Mouse (Mus musculus) limb, embryonic 10.5 days (tissue): ENCODE data around the gene Gm3415. TPM values are rescaled to one million over a fixed set of nuclear protein-coding genes. Genes with fewer than 3 reads are reported as not detected.
"Not testable (repeated sequence)": the region's sequence is repeated elsewhere in the genome, so short reads cannot be mapped to it uniquely, and the experiment has no call there.

Experiments
- DNase-seq: peaks from one replicate; pipeline ENCODE4 v3.0.0-alpha.2; 2017; ENCODE audit warnings: low spot score
- H3K27ac ChIP-seq: fragments of 300-500 bp; sonication (generic); 2 replicates; pipeline ENCODE4 v1.5.1; 2016; ENCODE audit warnings: mild to moderate bottlenecking
- H3K27me3 ChIP-seq: fragments of 300-500 bp; sonication (generic); 2 replicates; pipeline ENCODE4 v1.6.1; 2016; ENCODE audit warnings: low read depth, mild to moderate bottlenecking; ENCODE audit not compliant: poor library complexity, severe bottlenecking
- H3K36me3 ChIP-seq: fragments of 300-500 bp; sonication (generic); 2 replicates; pipeline ENCODE4 v1.6.1; 2016; ENCODE audit warnings: mild to moderate bottlenecking, moderate library complexity
- H3K4me1 ChIP-seq: fragments of 300-500 bp; sonication (generic); 2 replicates; pipeline ENCODE4 v1.6.1; 2016
- H3K4me3 ChIP-seq: fragments of 300-500 bp; sonication (generic); 2 replicates; pipeline ENCODE4 v1.5.1; 2016; ENCODE audit warnings: mild to moderate bottlenecking, moderate library complexity
- H3K9me3 ChIP-seq: fragments of 300-500 bp; sonication (generic); replicated peaks from 2 replicates; pipeline ENCODE4 v1.6.1; 2016; ENCODE audit warnings: mild to moderate bottlenecking
- WGBS: fragments of 180-500 bp; shearing (Covaris S2); methylation state at CpG from one replicate; pipeline ENCODE4 v1.1.7; 2016; 5-methylcytosine and 5-hydroxymethylcytosine counted together
- polyA plus RNA-seq: library from polyadenylated mRNA; unstranded; fragments of >200 nt; fragmentation: Nextera tagmentation; extraction: Ambion mirVana; gene quantifications from 2 replicates; pipeline ENCODE4 v1.2.1, GENCODE M21; 2016

Gm3415 gene
- polyA plus RNA-seq: not detected in 2 replicates

- not testable (repeated sequence) for DNase-seq, H3K4me3 ChIP-seq, H3K4me1 ChIP-seq, H3K36me3 ChIP-seq, H3K9me3 ChIP-seq, H3K27me3 ChIP-seq, H3K27ac ChIP-seq
- WGBS: no CpG with 5 or more reads among the region's 3 CpGs
Measured at GRCm38 (mm10) chr5:146555836-146556235, at the start of gene Gm3415. Gm3415 (plus strand) TSS chr5:146556136.

- DNase-seq, H3K27me3 ChIP-seq, H3K4me3 ChIP-seq, H3K9me3 ChIP-seq, H3K27ac ChIP-seq, H3K36me3 ChIP-seq, H3K4me1 ChIP-seq: not testable (repeated sequence)
- WGBS: 90% methylated on average over 2 of the region's 5 CpGs
Measured at GRCm38 (mm10) chr5:146513823-146514222, 42.1 kb upstream of the Gm3415 start, which contains the start of gene Gm3402. Gm3402 (plus strand) TSS chr5:146514123.

DNA sequence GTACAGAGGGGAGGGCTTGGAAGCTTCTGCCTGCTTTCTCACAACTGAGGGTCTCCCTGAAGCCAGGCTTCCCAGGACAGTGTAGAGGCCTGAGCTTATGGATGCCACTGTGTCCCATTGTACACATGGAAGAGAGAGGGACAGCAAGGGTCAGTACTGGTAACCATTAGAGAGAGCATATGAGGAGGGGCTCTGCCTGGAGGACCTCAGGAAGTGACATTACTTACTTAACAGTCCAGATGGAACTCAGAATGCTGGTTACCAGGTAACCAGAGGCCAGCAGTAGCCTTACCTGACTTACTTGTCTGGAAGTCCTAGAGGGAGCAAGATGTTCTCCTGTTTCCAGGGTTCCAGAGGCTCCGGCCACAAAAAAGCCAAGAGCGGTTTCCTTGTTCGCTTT lies 30.4 kb upstream of the Gm3415 start, which contains the start of gene Gm3404:
Gene Gm3404 (plus strand): TSS at position 301 of the 400 bp plus-strand sequence.
- not testable (repeated sequence) for H3K9me3 ChIP-seq, H3K4me3 ChIP-seq, H3K27ac ChIP-seq, H3K27me3 ChIP-seq, DNase-seq, H3K36me3 ChIP-seq, H3K4me1 ChIP-seq
- WGBS: 93% methylated on average over 3 of the region's 3 CpGs

- H3K4me1 ChIP-seq, H3K27me3 ChIP-seq, H3K36me3 ChIP-seq, H3K27ac ChIP-seq, H3K9me3 ChIP-seq, H3K4me3 ChIP-seq, DNase-seq: not testable (repeated sequence)
- WGBS: 87% methylated on average over 3 of the region's 3 CpGs
Measured at GRCm38 (mm10) chr5:146537347-146537746, 18.6 kb upstream of the Gm3415 start, which contains the start of gene Gm3409. Gm3409 (plus strand) TSS chr5:146537647.

DNA sequence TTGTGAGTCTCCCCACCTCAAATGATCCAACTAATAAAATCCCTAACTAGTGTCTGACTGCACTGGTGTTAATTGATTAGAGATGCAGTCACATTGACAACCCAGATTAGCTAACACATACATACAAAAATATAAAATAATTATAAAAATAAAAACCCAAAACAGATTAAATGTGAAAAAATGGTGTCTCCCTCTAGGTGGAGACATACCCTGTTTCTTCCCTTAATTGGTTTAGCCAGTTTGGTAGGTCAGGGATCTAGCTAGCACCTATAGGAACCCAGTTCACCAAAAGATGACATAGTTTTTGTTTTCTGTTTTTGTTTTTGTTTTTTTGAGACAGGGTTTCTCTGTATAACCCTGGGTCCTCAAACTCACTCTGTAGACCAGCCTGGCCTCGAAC lies 8.3 kb downstream of the Gm3415 start:
- WGBS: 89% methylated on average over 1 of the region's 1 CpGs
- no peak overlapping the region for H3K4me3 ChIP-seq
- no peak for DNase-seq
- H3K36me3 ChIP-seq: no peaks in the 10 kb centered on the region
- H3K9me3 ChIP-seq: no peaks in the 10 kb centered on the region
- H3K4me1 ChIP-seq: no peaks in the 10 kb centered on the region
- H3K27me3 ChIP-seq: no peaks in the 10 kb centered on the region
- H3K27ac ChIP-seq: no peak overlapping the region

GRCm38 (mm10) chr5:146567054-146567453 lies 11.1 kb downstream of the Gm3415 start:
- no peak overlapping the region for H3K4me3 ChIP-seq
- no peaks in the 10 kb centered on the region for H3K4me1 ChIP-seq
- WGBS: 66% methylated on average over 4 of the region's 4 CpGs
- peak; percentile 61 for DNase-seq
- H3K36me3 ChIP-seq: no peaks in the 10 kb centered on the region
- no peaks in the 10 kb centered on the region for H3K27me3 ChIP-seq
- H3K9me3 ChIP-seq: no peaks in the 10 kb centered on the region
- no peak overlapping the region for H3K27ac ChIP-seq

DNA sequence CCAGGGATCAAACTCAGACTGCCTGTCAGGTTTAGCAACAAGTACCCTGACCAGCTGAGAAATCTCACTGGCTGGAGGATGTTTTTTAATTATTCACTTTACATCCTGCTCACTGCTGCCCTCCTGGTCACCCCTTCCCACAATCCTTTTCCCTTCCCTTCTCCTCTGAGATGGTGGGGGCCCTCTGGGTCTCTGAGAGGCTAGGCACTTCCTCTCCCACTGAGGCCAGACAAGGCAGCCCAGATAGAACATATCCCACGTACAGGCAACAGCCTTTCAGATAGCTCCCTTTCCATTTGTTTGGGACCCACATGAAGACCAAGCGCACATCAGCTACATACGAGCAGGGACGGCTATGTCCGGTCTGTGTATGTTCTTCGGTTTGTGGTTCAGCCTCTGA lies 14.2 kb downstream of the Gm3415 start:
- not testable (repeated sequence) for H3K27me3 ChIP-seq, H3K4me1 ChIP-seq, H3K4me3 ChIP-seq, H3K36me3 ChIP-seq, H3K9me3 ChIP-seq, H3K27ac ChIP-seq, DNase-seq
- WGBS: 83% methylated on average over 6 of the region's 6 CpGs

DNA sequence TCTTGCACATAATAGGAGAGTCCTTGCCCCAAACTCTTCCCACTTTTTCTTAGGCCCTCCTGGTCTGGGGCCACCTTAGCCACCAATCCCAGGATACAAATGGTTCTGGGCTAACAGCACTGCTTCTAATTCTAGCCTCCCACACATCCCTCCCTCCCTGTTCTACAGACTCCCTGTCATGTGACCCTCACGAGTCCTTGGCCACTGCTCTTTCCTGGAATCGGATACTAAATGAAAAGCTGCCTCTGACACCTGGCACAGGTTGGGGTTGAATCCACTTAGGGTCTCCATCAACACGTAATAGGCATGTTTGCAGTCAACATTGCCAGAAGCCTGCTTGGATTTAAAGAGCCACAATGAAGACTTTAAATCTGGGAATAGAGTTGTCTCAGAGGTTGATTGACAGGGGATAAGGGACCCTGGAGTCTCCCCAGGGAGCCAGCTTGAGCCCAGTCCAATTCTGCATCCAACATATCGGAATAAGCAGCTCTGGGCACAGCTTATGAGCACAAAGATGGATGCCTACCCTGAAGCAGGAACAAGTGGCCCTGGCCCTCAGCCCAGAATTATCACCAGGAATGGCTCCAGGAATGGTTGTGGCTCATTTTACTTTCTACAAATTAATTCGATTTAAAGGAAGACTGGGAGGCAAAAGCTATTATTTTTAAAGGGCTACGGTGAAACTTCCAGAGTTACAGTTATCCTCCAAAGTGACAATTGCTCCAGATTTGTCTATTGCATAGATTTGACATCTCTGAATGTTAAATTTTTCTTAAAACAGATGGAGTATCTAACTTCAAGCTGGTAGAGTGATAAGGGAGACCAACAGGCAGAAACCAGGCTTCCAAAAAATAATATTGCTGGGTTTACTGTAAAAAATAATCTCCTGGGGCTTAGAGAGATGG lies 16.1 kb downstream of the Gm3415 start:
- WGBS: 76% methylated on average over 6 of the region's 6 CpGs
- H3K27me3 ChIP-seq: not testable (repeated sequence)

DNA sequence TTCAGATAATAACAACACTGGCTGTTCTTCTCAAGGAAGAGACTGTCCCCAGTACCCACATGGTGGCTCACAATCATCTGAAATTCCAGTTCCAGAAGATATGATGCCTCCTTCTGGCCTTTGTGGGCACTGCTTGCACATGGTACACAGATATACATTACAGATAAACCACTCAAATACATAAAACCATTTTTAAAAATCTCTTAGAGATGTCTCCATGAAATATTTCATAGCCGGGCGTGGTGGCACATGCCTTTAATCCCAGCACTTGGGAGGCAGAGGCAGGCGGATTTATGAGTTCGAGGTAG lies 16.8 kb downstream of the Gm3415 start:
- not testable (repeated sequence) for H3K9me3 ChIP-seq, H3K4me1 ChIP-seq, H3K27ac ChIP-seq, DNase-seq, H3K36me3 ChIP-seq, H3K27me3 ChIP-seq, H3K4me3 ChIP-seq
- 92% methylated on average over 4 of the region's 4 CpGs for WGBS

More for the DNA sequence above, 16.1 kb downstream of the Gm3415 start:
- not testable (repeated sequence) for H3K9me3 ChIP-seq, H3K4me1 ChIP-seq, H3K36me3 ChIP-seq, H3K27ac ChIP-seq, DNase-seq, H3K4me3 ChIP-seq

GRCm38 (mm10) chr5:146576668-146577067 lies 20.7 kb downstream of the Gm3415 start:
- Histone ChIP-seq H3K4me1 (no peaks in the 10 kb centered on the region), H3K9me3 (no peaks in the 10 kb centered on the region), H3K36me3 (no peaks in the 10 kb centered on the region), H3K27me3 (no peaks in the 10 kb centered on the region), H3K27ac (no peak overlapping the region), H3K4me3 (no peak overlapping the region)
- no peak for DNase-seq
- WGBS: 85% methylated on average over 3 of the region's 3 CpGs

- Histone ChIP-seq H3K4me3 (peak overlapping the region; percentile 70), H3K36me3 (no peaks in the 10 kb centered on the region), H3K9me3 (no peaks in the 10 kb centered on the region), H3K27me3 (peaks cover 43% of the 10 kb centered on the region), H3K27ac (no peak overlapping the region), H3K4me1 (peaks cover 23% of the 10 kb centered on the region)
- 15% methylated on average over 10 of the region's 10 CpGs for WGBS
- DNase-seq: no peak
Measured at GRCm38 (mm10) chr5:146584156-146584477, 28.2 kb downstream of the Gm3415 start.

DNA sequence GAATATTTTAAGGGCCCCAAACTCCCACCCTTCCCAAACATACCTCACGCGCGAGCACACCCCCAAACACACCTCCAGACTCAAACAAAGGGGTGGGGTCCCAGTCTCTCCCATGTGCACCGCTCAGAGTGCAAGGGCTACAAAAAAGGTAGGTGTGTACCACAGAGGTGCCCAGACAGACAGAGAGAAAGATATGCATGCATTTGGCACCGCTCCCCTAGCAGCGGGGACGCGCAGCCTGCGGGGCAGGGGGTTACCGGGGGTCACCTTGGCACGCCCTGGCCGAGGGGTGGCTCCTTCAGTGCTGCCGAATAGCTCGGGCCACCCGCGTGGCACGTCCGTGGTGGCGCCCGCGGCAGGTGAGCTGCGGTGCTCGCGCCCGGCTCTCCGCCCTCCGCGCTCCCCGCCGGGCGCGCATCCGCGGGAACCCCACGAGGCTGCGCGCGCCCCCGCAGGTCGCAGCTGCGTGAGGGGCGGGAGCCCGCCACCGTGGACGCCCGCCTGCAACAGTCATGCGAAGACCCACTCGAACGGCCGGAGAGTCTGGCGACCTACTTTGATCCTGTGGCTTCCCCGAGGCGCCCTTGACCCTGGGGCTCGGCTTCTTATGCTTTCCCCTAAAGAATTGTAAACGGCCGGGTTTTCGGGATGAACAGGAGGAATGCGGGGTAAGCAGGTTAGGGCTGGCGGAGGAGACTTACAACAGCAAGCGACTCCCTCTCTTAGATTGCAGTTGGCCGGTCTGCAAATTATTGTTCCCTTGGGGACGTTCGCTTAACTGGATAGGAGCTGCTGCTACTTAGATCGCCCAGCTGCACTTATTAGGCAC lies 28.8 kb downstream of the Gm3415 start, which contains the start of gene Gpr12:
Gene Gpr12 (minus strand): TSS at position 762 of the 829 bp plus-strand sequence.
- peak; percentile 58 for DNase-seq
- H3K4me1 ChIP-seq: peaks cover 23% of the 10 kb centered on the region
- H3K4me3 ChIP-seq: peak within 1 kb of the TSS; percentile 70
- peaks cover 43% of the 10 kb centered on the region for H3K27me3 ChIP-seq
- under 1% methylated on average over 58 of the region's 64 CpGs for WGBS
- no peaks in the 10 kb centered on the region for H3K9me3 ChIP-seq
- H3K27ac ChIP-seq: peak within 1 kb of the TSS; percentile 76
- H3K36me3 ChIP-seq: no peaks in the 10 kb centered on the region

DNA sequence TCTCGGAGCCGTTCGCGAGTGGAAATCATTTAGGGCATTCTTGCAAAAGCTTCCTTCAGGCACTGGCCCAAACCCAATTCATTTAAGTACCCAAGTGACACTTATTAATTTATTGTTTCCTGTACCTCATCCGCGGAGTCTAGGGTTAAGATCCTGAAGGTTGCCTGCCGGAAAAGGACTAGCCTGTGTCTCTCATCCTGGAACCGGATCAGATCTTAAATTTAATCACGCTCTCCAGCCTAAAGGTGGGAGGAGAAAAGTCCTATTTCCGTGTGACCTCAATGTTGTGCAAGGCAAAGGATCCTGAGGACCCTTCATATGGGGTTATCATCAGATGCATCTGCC lies 29.3 kb downstream of the Gm3415 start:
- Histone ChIP-seq H3K9me3 (no peaks in the 10 kb centered on the region), H3K27me3 (peaks cover 43% of the 10 kb centered on the region), H3K4me1 (peaks cover 23% of the 10 kb centered on the region), H3K27ac (no peak overlapping the region), H3K36me3 (no peaks in the 10 kb centered on the region), H3K4me3 (peak overlapping the region; percentile 70)
- no peak for DNase-seq
- WGBS: 2% methylated on average over 10 of the region's 10 CpGs
